In genomic region chr11:77685383-77686265, GRCm38 (mm10) we compare ENCODE assay signal across 1 mouse cellular context.
TF ChIP-seq lines count a peak whose summit lies in the region.

Nufip2 (plus strand) TSS chr11:77686155.

TF ChIP-seq in MEL, 35 proteins besides CTCF, POLR2A, EP300 and RAD21 (continued from another document):
- TF ChIP-seq USF1 (IDR thresholded peaks at IDR 0.05; ENCODE audit: low read depth, low read length): peak; percentile 46
- no peak for TF ChIP-seq USF2 (IDR thresholded peaks at IDR 0.05; ENCODE audit: borderline replicate concordance in 1 of 2, insufficient read depth in 1 of 2, low read depth in 1 of 2, low read length in 2 of 2)
- TF ChIP-seq MAX (IDR thresholded peaks at IDR 0.05; ENCODE audit: low read length): peak; percentile 89
- peak; percentile 85 for TF ChIP-seq ELF1 (IDR thresholded peaks at IDR 0.05; ENCODE audit: low read depth, low read length)
- TF ChIP-seq MAFK (IDR thresholded peaks at IDR 0.05; ENCODE audit: borderline replicate concordance, low read depth, low read length): peak; percentile 67; the same call in 1 of the 2 replicates
- TF ChIP-seq GABPA (IDR thresholded peaks at IDR 0.05; ENCODE audit: low read depth, low read length): no peak
